Mouse (Mus musculus): ENCODE measurements at regions not wholly inside any gene's neighbourhood (a gene's known extent, or its start where the extent isn't known, plus 50 kb on each side); places are given as distances from the start of the nearest gene placed in this dataset.

DNA sequence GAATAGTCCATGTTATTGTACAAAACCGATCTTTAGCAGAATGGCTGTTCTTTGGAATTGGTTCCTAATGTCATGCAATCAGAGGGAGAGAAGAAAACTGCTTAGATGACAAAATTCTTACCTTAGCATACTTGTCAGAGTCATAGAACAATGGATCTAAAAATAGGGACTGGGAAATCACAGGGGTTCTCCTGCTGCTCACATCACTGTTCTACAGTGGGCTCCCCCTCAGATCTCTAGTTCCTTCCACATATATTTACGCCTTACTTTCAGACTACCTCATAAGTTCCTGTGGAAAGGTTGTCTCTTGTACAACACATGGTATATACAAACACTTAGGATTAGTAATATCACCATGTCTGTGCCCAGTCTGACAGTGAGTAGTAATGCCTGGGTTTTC lies 495.9 kb upstream of the Gm10131 start:
- H3K9ac ChIP-seq (replicated peaks; ENCODE audit: low read depth, low read length), result no peak overlapping the region
- H3K4me2 ChIP-seq (ENCODE audit: low read depth, low read length), result no peak overlapping the region
- no peaks in the 10 kb centered on the region for H3K36me3 ChIP-seq (ENCODE audit: control insufficient read depth, insufficient read depth, low read length)
- no peaks in the 10 kb centered on the region for H3K9me3 ChIP-seq (ENCODE audit: control insufficient read depth, low read length)
- no peak overlapping the region for H3K27ac ChIP-seq (ENCODE audit: low read depth, low read length)
- H3K4me1 ChIP-seq (ENCODE audit: control insufficient read depth, insufficient read depth, low read length), result no peaks in the 10 kb centered on the region
- no peaks in the 10 kb centered on the region for H3K27me3 ChIP-seq (ENCODE audit: control insufficient read depth, insufficient read depth, low read length)
- H3K4me3 ChIP-seq (ENCODE audit: low read depth, low read length), result no peak overlapping the region
- no peak for ATAC-seq (ENCODE audit: low read depth)
- 93% methylated on average over 2 of the region's 2 CpGs for WGBS

DNA sequence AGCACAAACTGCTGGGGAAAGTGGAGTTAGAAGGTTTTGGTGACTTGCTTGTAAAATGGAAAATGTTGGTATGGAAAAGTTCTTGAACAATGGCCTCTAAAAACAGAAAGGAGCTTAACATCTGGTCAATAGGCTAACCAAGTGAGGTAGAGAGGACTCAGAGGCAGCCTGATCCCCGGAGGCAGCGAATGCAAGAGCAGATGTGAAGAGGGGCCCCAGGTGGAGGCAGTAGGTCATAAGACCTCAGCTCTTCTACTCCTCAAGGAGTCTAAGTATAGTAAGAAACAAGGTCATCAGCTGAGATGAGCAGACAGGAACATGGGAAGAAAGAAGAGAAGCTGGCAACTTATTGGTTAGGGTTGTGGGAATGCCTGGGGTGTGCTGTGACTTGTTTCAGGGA lies 493.5 kb upstream of the Gm10131 start:
- Histone ChIP-seq H3K27me3 (ENCODE audit: control insufficient read depth, insufficient read depth, low read length) (no peaks in the 10 kb centered on the region), H3K27ac (ENCODE audit: low read depth, low read length) (no peak overlapping the region), H3K4me3 (ENCODE audit: low read depth, low read length) (no peak overlapping the region), H3K4me1 (ENCODE audit: control insufficient read depth, insufficient read depth, low read length) (no peaks in the 10 kb centered on the region), H3K9ac (replicated peaks; ENCODE audit: low read depth, low read length) (no peak overlapping the region), H3K4me2 (ENCODE audit: low read depth, low read length) (no peak overlapping the region), H3K9me3 (ENCODE audit: control insufficient read depth, low read length) (no peaks in the 10 kb centered on the region), H3K36me3 (ENCODE audit: control insufficient read depth, insufficient read depth, low read length) (no peaks in the 10 kb centered on the region)
- ATAC-seq (ENCODE audit: low read depth), result no peak
- 90% methylated on average over 2 of the region's 2 CpGs for WGBS

DNA sequence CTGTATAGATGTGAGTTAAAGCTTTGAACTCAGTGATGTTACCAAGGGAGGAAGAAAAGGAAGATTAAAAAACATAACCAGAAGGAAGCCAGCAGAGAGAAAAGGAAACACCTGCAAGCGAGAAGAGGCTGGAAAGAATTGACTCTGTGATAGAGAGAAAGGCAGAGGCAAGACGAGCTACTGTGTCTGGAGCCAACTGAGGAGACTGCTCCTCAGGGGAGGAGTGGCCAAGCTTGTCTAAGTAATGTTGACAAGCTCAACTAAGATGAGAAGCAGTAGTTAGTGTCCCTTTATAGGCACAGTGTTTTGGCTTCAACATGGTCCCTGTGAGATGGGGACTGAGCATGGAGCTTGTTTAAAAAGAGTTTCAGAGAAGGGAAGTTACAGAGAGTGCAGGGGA lies 493.0 kb upstream of the Gm10131 start:
- H3K27me3 ChIP-seq (ENCODE audit: control insufficient read depth, insufficient read depth, low read length), result no peaks in the 10 kb centered on the region
- H3K4me1 ChIP-seq (ENCODE audit: control insufficient read depth, insufficient read depth, low read length), result no peaks in the 10 kb centered on the region
- WGBS, result 87% methylated on average over 2 of the region's 2 CpGs
- no peaks in the 10 kb centered on the region for H3K9me3 ChIP-seq (ENCODE audit: control insufficient read depth, low read length)
- H3K27ac ChIP-seq (ENCODE audit: low read depth, low read length), result no peak overlapping the region
- no peak overlapping the region for H3K9ac ChIP-seq (replicated peaks; ENCODE audit: low read depth, low read length)
- no peaks in the 10 kb centered on the region for H3K36me3 ChIP-seq (ENCODE audit: control insufficient read depth, insufficient read depth, low read length)
- no peak for ATAC-seq (ENCODE audit: low read depth)
- no peak overlapping the region for H3K4me3 ChIP-seq (ENCODE audit: low read depth, low read length)
- H3K4me2 ChIP-seq (ENCODE audit: low read depth, low read length), result no peak overlapping the region

DNA sequence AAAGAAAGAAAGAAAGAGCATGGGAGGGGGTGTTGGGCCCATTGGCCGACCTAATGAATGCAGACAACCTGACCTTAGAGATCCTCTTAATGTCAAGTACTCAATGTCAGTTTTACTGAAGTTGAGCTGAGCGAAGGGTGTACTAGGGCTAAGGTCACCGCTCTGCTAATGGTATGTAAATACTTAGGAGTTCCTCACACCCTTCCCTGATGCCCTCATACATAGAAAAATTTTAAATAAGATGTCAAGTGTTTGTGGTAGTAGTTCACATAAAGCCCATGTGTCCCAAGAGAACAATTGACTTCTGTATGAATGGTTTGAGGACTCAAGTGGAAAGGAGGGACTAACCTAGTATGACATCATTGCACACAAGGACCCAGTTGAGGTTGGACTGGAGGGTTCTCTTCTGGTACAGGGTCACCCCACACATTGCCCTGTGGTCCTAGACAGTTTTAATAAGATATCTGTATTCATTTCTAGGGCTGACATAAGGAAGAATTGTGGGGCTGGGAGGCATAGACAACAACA lies 490.0 kb upstream of the Gm10131 start:
- H3K4me2 ChIP-seq (ENCODE audit: low read depth, low read length), result no peak overlapping the region
- H3K9ac ChIP-seq (replicated peaks; ENCODE audit: low read depth, low read length), result no peak overlapping the region
- 79% methylated on average over 3 of the region's 3 CpGs for WGBS
- H3K4me1 ChIP-seq (ENCODE audit: control insufficient read depth, insufficient read depth, low read length), result no peaks in the 10 kb centered on the region
- H3K36me3 ChIP-seq (ENCODE audit: control insufficient read depth, insufficient read depth, low read length), result no peaks in the 10 kb centered on the region
- no peak for ATAC-seq (ENCODE audit: low read depth)
- no peak overlapping the region for H3K27ac ChIP-seq (ENCODE audit: low read depth, low read length)
- no peak overlapping the region for H3K4me3 ChIP-seq (ENCODE audit: low read depth, low read length)
- H3K9me3 ChIP-seq (ENCODE audit: control insufficient read depth, low read length), result no peaks in the 10 kb centered on the region
- H3K27me3 ChIP-seq (ENCODE audit: control insufficient read depth, insufficient read depth, low read length), result no peaks in the 10 kb centered on the region

DNA sequence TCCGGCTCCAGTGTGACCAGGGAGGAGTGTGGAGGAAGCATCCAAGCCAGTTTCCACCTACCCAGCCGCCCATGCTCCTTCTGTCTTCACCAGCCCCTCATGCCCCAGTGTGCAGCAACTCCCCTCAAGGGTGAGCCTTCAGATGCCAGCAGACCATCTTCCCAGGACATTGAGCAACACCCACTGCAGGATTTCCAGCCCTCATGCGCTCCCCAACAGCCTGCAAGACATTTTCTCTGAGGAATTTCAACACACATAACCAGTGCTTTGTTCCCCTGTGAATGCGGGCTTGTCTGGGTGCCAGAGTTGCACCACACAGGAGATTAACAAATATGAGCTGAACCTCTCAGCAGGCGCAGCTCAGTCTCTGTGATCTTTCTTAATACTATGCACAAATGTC lies 489.3 kb upstream of the Gm10131 start:
- H3K27me3 ChIP-seq (ENCODE audit: control insufficient read depth, insufficient read depth, low read length), result no peaks in the 10 kb centered on the region
- no peaks in the 10 kb centered on the region for H3K36me3 ChIP-seq (ENCODE audit: control insufficient read depth, insufficient read depth, low read length)
- H3K9ac ChIP-seq (replicated peaks; ENCODE audit: low read depth, low read length), result no peak overlapping the region
- no peaks in the 10 kb centered on the region for H3K9me3 ChIP-seq (ENCODE audit: control insufficient read depth, low read length)
- no peaks in the 10 kb centered on the region for H3K4me1 ChIP-seq (ENCODE audit: control insufficient read depth, insufficient read depth, low read length)
- WGBS, result 77% methylated on average over 5 of the region's 5 CpGs
- H3K27ac ChIP-seq (ENCODE audit: low read depth, low read length), result no peak overlapping the region
- ATAC-seq (ENCODE audit: low read depth), result no peak
- H3K4me2 ChIP-seq (ENCODE audit: low read depth, low read length), result no peak overlapping the region
- no peak overlapping the region for H3K4me3 ChIP-seq (ENCODE audit: low read depth, low read length)

DNA sequence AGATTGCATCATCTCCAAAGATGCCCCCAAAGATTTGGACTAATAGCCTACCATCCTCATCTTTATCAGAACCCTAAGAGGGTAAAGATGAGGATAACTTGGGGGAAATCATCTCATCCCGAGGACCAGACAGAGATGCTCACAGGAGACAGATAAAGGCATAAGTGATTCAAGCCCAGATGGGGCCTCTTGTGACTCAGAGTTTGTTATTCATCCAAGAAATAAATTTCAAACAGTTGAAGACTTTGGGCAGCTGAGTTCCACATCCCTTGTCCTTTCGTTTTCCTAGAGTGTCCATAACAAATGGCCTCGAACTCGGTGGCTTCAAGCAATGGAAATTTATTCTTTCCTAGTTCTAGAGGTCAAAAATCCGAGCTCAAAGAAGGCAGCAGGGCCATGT lies 485.1 kb upstream of the Gm10131 start:
- Histone ChIP-seq H3K4me2 (ENCODE audit: low read depth, low read length) (no peak overlapping the region), H3K4me3 (ENCODE audit: low read depth, low read length) (no peak overlapping the region), H3K4me1 (ENCODE audit: control insufficient read depth, insufficient read depth, low read length) (no peaks in the 10 kb centered on the region), H3K27ac (ENCODE audit: low read depth, low read length) (no peak overlapping the region), H3K27me3 (ENCODE audit: control insufficient read depth, insufficient read depth, low read length) (no peaks in the 10 kb centered on the region), H3K36me3 (ENCODE audit: control insufficient read depth, insufficient read depth, low read length) (no peaks in the 10 kb centered on the region), H3K9me3 (ENCODE audit: control insufficient read depth, low read length) (no peaks in the 10 kb centered on the region), H3K9ac (replicated peaks; ENCODE audit: low read depth, low read length) (no peak overlapping the region)
- ATAC-seq (ENCODE audit: low read depth), result no peak
- WGBS, result 69% methylated on average over 5 of the region's 5 CpGs

DNA sequence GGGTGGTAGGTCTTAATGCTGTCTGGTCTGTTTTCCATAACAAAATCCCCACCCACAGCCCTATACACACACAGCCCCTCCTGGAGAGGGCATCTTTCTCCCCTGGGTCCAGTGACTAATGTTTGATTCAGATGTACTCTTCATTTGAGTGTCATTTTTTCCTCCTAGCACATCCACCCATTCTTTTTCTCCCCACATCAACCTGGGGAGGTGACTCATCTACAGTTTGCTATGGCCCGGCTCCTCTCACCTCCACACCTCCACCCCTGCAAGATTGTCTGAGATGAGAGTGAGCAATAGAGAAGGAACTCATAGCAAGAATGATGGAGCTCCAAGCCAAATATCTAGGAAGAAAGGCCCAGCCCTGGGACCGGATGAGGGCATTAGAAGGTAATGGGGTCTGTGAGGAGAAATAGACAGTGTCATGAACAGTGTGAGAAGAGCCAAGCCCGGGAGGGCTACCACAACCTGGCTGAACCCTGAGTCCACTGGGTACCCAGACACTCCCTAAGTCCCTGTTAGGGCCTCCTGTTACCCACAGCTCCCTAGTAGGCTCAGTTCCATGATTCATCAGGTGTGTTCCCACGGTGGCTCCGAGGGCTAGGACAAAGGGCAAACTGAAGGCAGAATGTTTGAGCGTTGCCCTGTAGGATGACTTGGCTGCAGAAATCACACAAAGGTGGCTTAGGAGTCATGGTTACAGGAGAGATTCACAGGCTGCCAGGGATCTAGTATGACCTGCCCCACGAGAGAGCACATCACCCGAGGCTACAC lies 479.6 kb upstream of the Gm10131 start:
- Histone ChIP-seq H3K27ac (ENCODE audit: low read depth, low read length) (no peak overlapping the region), H3K4me3 (ENCODE audit: low read depth, low read length) (no peak overlapping the region), H3K27me3 (ENCODE audit: control insufficient read depth, insufficient read depth, low read length) (no peaks in the 10 kb centered on the region), H3K4me2 (ENCODE audit: low read depth, low read length) (no peak overlapping the region), H3K36me3 (ENCODE audit: control insufficient read depth, insufficient read depth, low read length) (no peaks in the 10 kb centered on the region), H3K4me1 (ENCODE audit: control insufficient read depth, insufficient read depth, low read length) (no peaks in the 10 kb centered on the region), H3K9me3 (ENCODE audit: control insufficient read depth, low read length) (no peaks in the 10 kb centered on the region), H3K9ac (replicated peaks; ENCODE audit: low read depth, low read length) (no peak overlapping the region)
- 96% methylated on average over 8 of the region's 8 CpGs for WGBS
- no peak for ATAC-seq (ENCODE audit: low read depth)

DNA sequence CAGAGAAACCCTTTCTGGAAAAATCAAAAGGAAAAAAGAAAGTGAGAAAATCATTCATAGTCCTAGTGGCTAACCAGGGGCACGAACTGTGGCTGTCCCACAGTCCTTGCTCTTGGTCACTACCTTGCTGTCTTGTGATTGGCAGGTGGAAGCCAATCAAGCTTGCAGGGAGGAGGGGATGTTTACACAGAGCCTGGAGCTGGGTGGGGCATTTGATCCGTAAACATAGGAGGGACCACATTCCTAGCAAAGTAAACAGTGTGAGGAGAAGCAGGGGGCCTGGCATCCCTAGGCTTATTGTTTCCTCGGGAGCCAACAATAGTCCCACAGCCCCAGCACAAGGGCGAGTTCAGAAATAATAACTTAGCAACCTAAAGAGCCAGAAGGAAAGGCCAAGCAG lies 466.5 kb upstream of the Gm10131 start:
- no peak overlapping the region for H3K27ac ChIP-seq (ENCODE audit: low read depth, low read length)
- 21% methylated on average over 4 of the region's 4 CpGs for WGBS
- H3K9me3 ChIP-seq (ENCODE audit: control insufficient read depth, low read length), result no peaks in the 10 kb centered on the region
- no peaks in the 10 kb centered on the region for H3K4me1 ChIP-seq (ENCODE audit: control insufficient read depth, insufficient read depth, low read length)
- H3K36me3 ChIP-seq (ENCODE audit: control insufficient read depth, insufficient read depth, low read length), result no peaks in the 10 kb centered on the region
- H3K4me2 ChIP-seq (ENCODE audit: low read depth, low read length), result no peak overlapping the region
- H3K27me3 ChIP-seq (ENCODE audit: control insufficient read depth, insufficient read depth, low read length), result no peaks in the 10 kb centered on the region
- no peak overlapping the region for H3K4me3 ChIP-seq (ENCODE audit: low read depth, low read length)
- no peak overlapping the region for H3K9ac ChIP-seq (replicated peaks; ENCODE audit: low read depth, low read length)
- ATAC-seq (ENCODE audit: low read depth), result no peak

DNA sequence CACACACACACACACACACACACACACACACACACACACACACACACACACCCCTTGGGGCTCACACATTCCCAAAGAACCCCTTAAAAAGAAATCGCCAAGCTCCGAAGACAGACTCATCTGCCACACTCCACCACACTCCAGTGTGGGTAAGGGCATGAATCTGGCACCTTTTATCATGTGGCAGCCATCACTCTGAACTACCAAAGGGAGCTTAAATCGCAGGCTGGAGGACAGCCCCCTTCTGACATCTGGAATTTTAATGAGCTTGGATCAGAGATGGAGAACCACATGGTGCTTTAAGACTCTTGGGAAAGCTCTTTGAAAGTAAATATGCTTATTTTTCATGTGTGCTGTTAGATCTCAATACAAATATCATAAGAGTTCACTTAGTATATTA lies 462.5 kb upstream of the Gm10131 start:
- WGBS, result 64% methylated on average over 3 of the region's 3 CpGs
- no peak overlapping the region for H3K9ac ChIP-seq (replicated peaks; ENCODE audit: low read depth, low read length)

More for the DNA sequence above, 462.5 kb upstream of the Gm10131 start:
- no peak overlapping the region for H3K27ac ChIP-seq (ENCODE audit: low read depth, low read length)
- no peak overlapping the region for H3K4me2 ChIP-seq (ENCODE audit: low read depth, low read length)
- H3K27me3 ChIP-seq (ENCODE audit: control insufficient read depth, insufficient read depth, low read length), result no peaks in the 10 kb centered on the region
- ATAC-seq (ENCODE audit: low read depth), result no peak
- no peaks in the 10 kb centered on the region for H3K36me3 ChIP-seq (ENCODE audit: control insufficient read depth, insufficient read depth, low read length)
- H3K9me3 ChIP-seq (ENCODE audit: control insufficient read depth, low read length), result peaks cover 3% of the 10 kb centered on the region; the same call in 1 of the 2 replicates
- no peak overlapping the region for H3K4me3 ChIP-seq (ENCODE audit: low read depth, low read length)
- no peaks in the 10 kb centered on the region for H3K4me1 ChIP-seq (ENCODE audit: control insufficient read depth, insufficient read depth, low read length)

Data from neural tube, embryonic 14.5 days (tissue).